Mouse (Mus musculus): ENCODE results near the gene Ahdc1.

Ahdc1 gene

DNA sequence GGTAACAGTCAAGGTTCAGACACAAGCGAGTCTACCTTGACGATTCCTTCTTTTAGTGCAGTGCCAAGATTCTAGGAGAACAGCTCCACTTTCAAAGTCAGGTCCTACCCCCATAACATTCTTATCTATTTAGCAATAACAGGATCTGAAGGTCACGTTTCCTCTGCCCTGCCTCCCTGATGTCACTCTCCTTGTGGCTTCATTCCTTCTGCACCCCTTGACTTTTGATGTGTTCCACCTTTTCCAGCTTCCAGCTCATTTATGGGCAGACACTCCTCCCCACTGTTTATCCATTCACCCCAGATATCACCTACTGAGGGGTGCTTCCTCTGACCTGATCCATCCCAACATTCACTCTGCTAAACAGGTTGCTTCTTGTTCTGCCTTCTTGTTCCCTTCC, 116.0 kb downstream of the Ahdc1 start:
- no peak for DNase-seq (ENCODE audit: low read depth, low spot score)
